ENCODE assay signal across 8 mouse cellular contexts in genomic region chr6:118845829-118846228, GRCm38 (mm10).
A peak's percentile ranks its signal among the peaks of the same experiment; 100 is the strongest.
DNase-seq lines count a peak whose midpoint lies in the region; ATAC-seq and TF ChIP-seq lines count a peak whose summit lies in the region.

No protein-coding gene starts in this region.

- no peak overlapping the region for H3K9ac ChIP-seq in midbrain, embryonic 16.5 days (ENCODE audit: low read depth, low read length)
- H3K9ac ChIP-seq in lung, postnatal 0 days (replicated peaks; ENCODE audit: low read depth) = no peak overlapping the region

- TF ChIP-seq CTCF in lung, postnatal 0 days (IDR thresholded peaks at IDR 0.05) = no peak

- intact Hi-C loops in heart, postnatal 10 days (cut with DNase I) = loop anchor here (10.0 kb wide), 1 partner anchor 259 kb away; no protein-coding TSS in a partner anchor

- H3K9me3 ChIP-seq in midbrain, embryonic 10.5 days (replicated peaks) = no peaks in the 10 kb centered on the region
- no peaks in the 10 kb centered on the region for H3K9me3 ChIP-seq in midbrain, embryonic 16.5 days (replicated peaks; ENCODE audit: control insufficient read depth, low read length, poor library complexity, severe bottlenecking)
- no peaks in the 10 kb centered on the region for H3K9me3 ChIP-seq in lung, postnatal 0 days (ENCODE audit: low read length)

- peak; percentile 42; the same call in 1 of the 2 replicates for ATAC-seq in cerebellum, adult (ENCODE audit: insufficient number of reproducible peaks, low FRiP score, low TSS enrichment)
- ATAC-seq in midbrain, embryonic 16.5 days = no peak
- peak; percentile 25 for ATAC-seq in lung, postnatal 0 days

- H3K27ac ChIP-seq in midbrain, embryonic 10.5 days (replicated peaks) = peak overlapping the region; percentile 42; the same call in 1 of the 2 replicates
- no peak overlapping the region for H3K27ac ChIP-seq in midbrain, embryonic 16.5 days (ENCODE audit: low read length)
- H3K27ac ChIP-seq in lung, postnatal 0 days (ENCODE audit: low read length) = no peak overlapping the region

- H3K27me3 ChIP-seq in midbrain, embryonic 10.5 days (ENCODE audit: low read depth, poor library complexity, severe bottlenecking) = no peaks in the 10 kb centered on the region
- H3K27me3 ChIP-seq in midbrain, embryonic 16.5 days (ENCODE audit: control insufficient read depth, insufficient read depth, low read depth, low read length) = no peaks in the 10 kb centered on the region
- no peaks in the 10 kb centered on the region for H3K27me3 ChIP-seq in lung, postnatal 0 days (replicated peaks; ENCODE audit: insufficient read depth, low read length)

- DNase-seq in cerebellum, adult 8-10 months = no peak
- no peak for DNase-seq in midbrain, embryonic 10.5 days (ENCODE audit: low spot score)
- peak; percentile 57 to 59 for DNase-seq in heart, postnatal 10 days
- DNase-seq in lung, postnatal 0 days (ENCODE audit: low spot score) = peak; percentile 17
- no peak for DNase-seq in spleen, adult 18-20 months
- no peak for DNase-seq in thymus, postnatal 14 days

- WGBS in midbrain, embryonic 10.5 days = 16% methylated on average over 2 of the region's 2 CpGs
- 7% methylated on average over 2 of the region's 2 CpGs for WGBS in midbrain, embryonic 16.5 days
- 21% methylated on average over 2 of the region's 2 CpGs for WGBS in lung, postnatal 0 days

- peaks cover 33% of the 10 kb centered on the region for H3K4me1 ChIP-seq in midbrain, embryonic 10.5 days
- H3K4me1 ChIP-seq in midbrain, embryonic 16.5 days (ENCODE audit: control insufficient read depth, insufficient read depth, low read length) = peaks cover 9% of the 10 kb centered on the region; the same call in 1 of the 2 replicates
- H3K4me1 ChIP-seq in lung, postnatal 0 days (ENCODE audit: insufficient read depth, low read depth, low read length) = no peaks in the 10 kb centered on the region

- no peak overlapping the region for H3K4me3 ChIP-seq in midbrain, embryonic 10.5 days
- no peak overlapping the region for H3K4me3 ChIP-seq in midbrain, embryonic 16.5 days (ENCODE audit: low read depth, low read length)
- H3K4me3 ChIP-seq in lung, postnatal 0 days (ENCODE audit: low read depth, low read length) = no peak overlapping the region

- no peaks in the 10 kb centered on the region for H3K36me3 ChIP-seq in midbrain, embryonic 10.5 days
- H3K36me3 ChIP-seq in midbrain, embryonic 16.5 days (ENCODE audit: control insufficient read depth, insufficient read depth, low read length) = no peaks in the 10 kb centered on the region
- H3K36me3 ChIP-seq in lung, postnatal 0 days (ENCODE audit: insufficient read depth, low read length) = no peaks in the 10 kb centered on the region

- TF ChIP-seq EP300 in lung, postnatal 0 days (IDR thresholded peaks at IDR 0.05) = no peak

- no peak overlapping the region for H3K4me2 ChIP-seq in midbrain, embryonic 16.5 days (ENCODE audit: low read length)
- no peak overlapping the region for H3K4me2 ChIP-seq in lung, postnatal 0 days (replicated peaks; ENCODE audit: low read depth, low read length)

Comparison
In these comparisons a context has a peak if more than half of its experiments do, and no peak if none do; other contexts are left out.
1. DNase-seq: peak in heart, postnatal 10 days (2 of 2) and lung, postnatal 0 days (single experiment); none in cerebellum, adult 8-10 months (single experiment), midbrain, embryonic 10.5 days (single experiment), spleen, adult 18-20 months (0 of 2) and thymus, postnatal 14 days (single experiment).